Mouse (Mus musculus) liver, adult 2 months (tissue): ENCODE data around the gene Dpp7.

Source experiments
- CTCF ChIP-seq: fragments of 200-500 bp; IDR thresholded peaks from 2 replicates; pipeline ENCODE4 v1.5.1; 2011; ENCODE audit warnings: low read depth, low read length, control low read depth
- POLR2A ChIP-seq: fragments of 200-500 bp; IDR thresholded peaks from 2 replicates; pipeline ENCODE4 v1.6.1; 2011; ENCODE audit warnings: low read length, control low read depth; ENCODE audit not compliant: insufficient read depth; ENCODE audit errors: extremely low read depth

DNA sequence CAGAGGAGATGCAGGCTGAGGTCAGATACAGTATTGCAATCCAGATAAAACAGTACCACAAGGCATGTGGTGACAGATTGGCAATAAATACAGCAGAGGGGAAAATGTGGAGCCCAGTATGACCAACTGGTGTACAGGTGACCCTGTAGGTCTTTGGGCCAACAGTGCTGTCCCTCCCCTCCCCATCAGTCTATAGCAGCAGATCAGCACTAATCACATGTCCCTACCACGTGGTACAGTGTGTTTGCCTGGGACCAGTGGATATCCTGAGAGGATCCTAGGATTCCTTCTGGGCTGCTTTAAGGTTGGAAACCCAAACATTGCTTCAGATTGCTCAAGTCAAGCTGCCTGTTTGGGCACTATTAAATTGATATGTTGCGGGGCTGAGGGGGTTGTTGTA, 22.6 kb downstream of the Dpp7 start:
- TF ChIP-seq POLR2A (no peak), CTCF (no peak)
